Mouse (Mus musculus) ZHBTc4 (cell line): ENCODE results near the gene Pam.

Experiments used
- DNase-seq: peaks from one replicate; pipeline ENCODE4 v3.0.0-alpha.2; 2011; ENCODE audit warnings: low read depth, low spot score

The Pam gene

GRCm38 (mm10) chr1:98080431-98080830 is 15.0 kb downstream of the Pam start:
- DNase-seq, result no peak

DNA sequence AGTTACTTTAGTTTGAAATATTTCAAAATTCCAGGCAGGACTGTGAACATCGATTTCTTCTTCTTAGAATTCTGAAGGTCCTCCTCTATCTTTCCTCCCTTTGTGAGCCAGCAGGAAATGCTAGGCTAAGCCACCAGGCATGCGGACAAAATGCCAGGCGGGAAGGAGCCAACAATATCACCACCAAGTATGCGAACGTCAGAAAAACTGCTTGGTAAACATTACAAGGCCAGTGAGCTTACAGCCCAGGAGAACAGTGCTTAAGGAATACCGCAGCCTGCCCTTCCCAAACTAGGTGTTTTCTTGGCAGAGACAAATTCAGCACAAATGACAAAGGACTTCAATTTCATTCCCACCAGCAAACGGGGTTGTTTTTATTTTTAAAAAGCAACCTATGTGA is 15.8 kb downstream of the Pam start:
- no peak for DNase-seq

DNA sequence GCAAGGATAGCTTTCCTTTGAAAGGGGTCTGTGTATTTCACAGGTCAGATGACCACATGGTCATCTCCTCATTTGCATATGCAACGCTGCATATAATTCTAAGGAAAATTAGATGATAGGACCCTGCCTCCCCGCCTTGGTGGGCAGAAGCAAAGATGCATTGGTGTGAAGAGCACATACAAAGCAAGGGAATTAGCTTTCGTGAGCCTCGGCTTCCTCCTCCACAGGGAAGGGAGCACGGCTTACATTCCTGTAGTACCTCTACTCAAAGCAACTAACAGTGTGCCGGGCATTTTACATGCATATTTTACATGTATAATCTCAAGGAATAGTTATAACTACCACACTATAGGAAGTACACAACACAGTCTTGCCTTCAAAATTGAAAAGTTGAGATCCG is 16.7 kb downstream of the Pam start:
- DNase-seq, result no peak

DNA sequence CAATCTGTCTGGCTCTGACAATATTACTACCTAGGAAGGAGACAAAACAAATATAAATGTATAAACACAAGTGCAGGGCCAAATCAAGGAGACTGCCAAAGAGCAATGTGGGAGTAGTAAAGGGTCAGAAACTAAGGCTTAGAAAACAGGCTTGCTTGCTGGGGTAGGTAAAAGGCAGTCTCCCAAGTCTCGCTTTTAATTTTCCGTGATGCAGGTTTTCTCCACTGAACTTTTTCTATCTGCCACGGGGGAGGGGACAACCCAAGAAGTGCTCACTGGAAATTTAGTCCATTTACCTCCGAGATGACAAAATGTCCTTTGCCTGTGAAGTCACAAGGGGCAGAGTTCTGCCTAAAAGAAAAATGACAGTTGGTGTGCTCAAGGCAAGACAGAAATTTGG is 21.6 kb downstream of the Pam start:
- DNase-seq, result no peak

DNA sequence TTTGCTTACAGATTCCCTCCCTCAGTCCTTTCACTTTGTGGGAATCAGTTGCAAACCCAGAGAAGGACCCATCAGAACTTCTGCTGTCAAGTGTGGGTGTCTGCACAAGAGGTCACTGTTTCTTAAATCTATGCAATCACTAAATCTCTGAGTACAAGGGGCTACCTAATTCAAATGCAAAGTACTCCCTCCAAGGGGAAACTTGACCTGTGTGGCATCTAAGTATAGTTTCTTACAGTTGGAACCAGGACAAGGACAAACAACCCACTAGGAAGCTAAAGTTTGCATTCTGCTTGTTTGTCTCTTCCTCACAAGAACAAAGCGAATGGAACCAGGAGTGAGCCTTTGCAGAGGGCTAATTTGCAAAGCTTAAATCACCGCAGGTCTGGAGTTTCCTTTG is 22.3 kb downstream of the Pam start:
- peak; percentile 69 for DNase-seq

DNA sequence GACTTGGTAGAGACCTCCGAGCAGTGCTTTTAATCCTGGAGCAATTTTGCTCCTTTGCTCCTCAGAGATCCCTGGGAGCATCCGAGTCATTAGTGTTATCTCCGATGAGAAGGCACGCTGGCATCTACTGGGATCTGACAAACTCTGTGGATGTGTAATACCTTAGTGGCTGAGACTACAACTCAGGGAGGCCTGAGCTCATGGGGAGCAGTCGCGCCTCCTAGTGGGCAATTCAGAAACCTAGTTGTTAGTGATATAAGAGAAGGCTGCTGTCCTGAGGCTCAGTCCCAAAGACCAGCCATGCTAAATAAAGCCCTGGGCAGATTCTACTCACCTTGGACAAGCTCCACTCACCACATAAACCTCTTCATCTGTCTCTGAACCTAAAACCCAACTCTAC is 23.4 kb downstream of the Pam start:
- DNase-seq, result peak; percentile 84

DNA sequence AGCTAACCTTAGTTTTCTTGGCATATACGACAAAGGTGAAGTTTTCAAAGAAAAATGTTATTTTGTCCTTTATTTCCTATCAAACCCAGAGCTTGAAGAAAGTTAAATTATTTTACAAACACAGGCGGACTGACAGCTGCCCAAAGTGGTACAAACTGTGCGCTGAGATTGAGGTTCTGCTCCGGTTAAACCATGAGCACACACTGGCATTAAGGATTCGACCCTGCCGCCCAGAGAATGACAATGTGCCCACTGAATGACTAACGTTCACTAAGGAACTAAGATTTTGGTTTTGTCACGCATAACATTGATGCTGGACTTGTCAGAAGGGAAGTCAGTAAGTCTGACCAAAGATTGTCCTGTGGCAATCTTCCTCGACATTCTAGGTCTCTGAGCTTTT is 24.0 kb downstream of the Pam start:
- no peak for DNase-seq

DNA sequence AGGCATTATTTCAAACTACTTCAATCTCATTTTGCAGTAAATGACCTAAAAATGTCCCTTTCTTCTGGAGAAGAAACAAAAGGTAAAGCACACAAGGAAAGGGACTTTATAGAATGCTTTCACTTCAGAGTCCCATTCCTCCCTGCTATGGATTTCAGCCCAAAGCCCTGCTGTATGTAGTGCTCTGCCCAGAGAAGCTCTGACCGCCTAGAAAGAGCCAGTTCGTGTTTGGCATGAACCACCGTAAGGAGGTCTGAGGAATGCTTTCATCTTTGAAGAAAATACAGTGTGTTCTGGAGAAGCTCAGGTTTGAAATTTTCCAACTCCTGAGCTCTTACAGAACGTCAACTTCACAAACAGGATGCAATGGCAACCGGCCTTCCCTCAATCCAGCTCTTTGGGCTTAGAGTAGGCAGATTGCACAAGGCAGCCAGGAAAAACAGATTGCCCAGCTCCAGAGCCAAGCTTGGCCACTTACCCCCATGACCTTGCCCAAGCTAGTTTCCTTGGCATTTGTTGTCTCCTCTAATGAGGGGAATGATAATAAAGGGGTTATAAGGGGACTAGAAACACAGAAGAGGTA is 24.6 kb downstream of the Pam start:
- no peak for DNase-seq

GRCm38 (mm10) chr1:98068177-98068576 is 27.3 kb downstream of the Pam start:
- DNase-seq, result no peak

DNA sequence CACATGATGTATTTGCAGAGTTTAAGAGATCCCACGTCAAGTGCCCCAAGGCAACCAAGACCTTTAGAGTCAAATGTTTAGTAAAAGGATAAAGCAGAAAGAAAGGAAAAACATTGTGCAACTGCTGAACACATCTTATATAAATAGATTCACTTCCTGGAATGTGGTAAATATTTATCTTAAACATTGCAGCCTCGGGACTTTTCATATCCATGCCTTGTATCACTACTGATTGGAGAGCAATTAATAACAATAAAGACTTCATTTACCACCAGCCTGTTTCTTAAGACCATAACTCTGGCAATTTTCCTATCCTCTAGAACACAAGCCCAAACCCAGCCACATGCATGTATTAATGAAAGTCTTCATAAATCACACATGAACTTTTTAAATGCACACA is 33.4 kb downstream of the Pam start:
- no peak for DNase-seq

DNA sequence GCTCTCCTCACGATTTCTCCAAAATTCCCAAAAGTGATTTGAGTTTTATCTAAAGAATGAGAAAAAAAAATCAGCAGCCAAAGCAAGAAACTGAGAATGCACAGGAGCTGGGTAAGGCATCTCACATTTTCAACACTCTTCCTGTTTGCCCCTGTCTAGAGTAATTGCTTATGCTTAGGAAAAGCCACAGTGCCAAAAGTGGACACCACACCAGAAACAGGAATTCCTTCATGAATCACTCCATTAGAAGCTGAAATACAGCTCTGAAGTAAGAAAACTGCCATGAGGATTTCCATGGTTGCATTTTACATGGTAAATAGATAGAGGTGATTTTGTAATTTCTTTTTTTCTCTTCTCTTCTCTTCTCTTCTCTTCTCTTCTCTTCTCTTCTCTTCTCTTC is 36.0 kb downstream of the Pam start:
- no peak for DNase-seq

DNA sequence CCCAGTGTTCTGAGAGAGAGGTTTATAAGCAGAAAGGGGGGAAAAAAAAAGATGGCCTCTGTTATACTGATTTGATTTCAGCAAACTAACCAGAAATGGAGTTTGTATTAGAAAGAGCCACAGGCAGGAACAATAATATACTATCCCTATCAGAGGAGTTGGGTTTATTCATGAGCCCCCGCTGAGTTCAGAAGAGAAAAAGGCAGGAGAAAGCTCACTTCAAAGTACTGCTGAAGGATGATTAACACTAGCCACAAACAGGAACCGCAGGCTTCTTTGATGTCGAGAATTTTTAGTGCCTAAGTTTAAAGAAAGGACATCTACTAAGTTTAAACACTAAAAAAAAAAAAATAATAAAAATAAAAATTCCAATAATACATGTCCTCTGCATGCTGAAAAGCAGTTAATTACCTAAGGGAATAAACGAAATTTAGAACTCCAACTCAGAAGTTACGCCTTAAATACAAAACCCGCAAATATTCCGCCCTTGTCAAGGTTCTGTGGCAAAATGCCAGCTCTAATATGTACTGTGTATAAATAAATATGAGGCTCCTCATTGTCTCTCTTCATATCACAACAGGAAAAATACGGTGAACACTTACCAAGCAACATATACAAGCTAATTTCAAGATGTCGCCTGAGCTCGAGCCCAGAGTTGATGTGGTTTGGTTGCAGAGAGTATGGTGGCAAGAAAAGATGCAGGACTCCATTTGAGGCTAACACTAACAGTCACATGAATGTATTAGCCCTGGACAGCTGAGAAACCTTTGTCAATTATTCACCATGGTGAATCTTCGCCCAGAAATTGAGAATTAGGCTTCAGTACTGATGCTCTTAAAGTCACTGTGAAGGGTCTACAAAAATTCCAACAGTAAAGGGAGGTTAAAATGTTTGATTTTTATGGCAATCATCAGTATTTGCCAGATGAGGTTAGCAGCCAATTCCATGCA is 38.2 kb downstream of the Pam start:
- no peak for DNase-seq

- no peak for DNase-seq
Observed at GRCm38 (mm10) chr1:98056277-98056676, 39.2 kb downstream of the Pam start.

GRCm38 (mm10) chr1:98055591-98055990 is 39.9 kb downstream of the Pam start:
- DNase-seq, result no peak

DNA sequence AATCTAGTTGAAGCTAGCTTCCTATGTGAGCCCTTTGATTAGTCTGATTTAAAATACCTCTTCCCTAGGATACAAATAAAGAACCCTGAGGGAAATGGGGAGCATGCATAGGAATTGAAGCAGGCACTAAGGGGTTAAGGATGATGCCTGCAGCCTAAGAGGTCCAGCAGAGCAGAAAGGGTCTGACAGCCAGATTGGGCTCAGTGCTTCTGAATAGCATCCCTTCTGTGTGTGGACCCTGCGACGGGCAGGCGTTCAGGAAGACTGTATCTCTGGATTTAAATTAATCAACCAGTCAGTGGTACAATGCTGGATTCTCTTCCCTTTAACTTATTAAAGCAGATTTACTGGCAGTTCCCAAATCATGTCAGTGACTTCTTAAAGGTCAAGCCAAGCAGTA is 41.5 kb downstream of the Pam start:
- DNase-seq, result no peak

- DNase-seq, result no peak
Observed at GRCm38 (mm10) chr1:98053447-98053846, 42.0 kb downstream of the Pam start.

DNA sequence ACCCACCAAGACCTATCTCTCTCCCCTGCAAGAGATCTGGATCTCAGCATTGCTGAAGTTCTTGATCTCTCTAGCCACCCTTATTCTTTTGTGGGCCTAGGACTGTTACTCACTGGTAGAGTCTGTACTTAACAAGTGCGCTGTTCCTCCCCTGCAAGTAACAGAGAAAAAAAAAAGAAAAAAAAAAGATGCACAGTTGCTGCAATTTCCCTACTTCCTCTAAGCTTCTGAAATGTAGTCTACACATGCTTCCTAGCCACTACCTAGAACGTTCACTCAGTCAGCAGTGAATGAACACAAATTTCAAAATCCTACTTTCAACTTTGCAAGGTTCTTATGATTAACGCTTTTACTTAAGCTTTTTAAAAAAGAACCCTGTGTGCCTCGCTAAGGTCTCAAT is 42.7 kb downstream of the Pam start:
- no peak for DNase-seq

- no peak for DNase-seq
Observed at GRCm38 (mm10) chr1:98051039-98051438, 44.4 kb downstream of the Pam start.

DNA sequence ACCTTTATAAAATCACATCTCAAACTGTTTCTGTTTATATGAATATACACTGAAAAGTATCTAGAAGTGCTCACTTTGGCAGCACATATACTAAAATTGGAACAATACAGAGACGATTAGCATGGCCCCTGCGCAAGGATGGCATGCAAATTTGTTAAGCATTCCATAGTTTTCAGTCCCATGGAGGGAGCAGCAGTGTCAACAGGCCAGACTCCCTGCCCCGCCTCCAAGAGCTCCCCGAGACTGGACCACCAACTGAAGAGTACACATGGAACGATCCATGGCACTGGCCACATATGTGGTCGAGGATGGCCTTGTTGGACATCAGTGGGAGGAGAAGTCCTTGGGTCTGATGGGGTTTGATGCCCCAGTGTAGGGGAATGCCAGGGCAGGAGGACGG is 45.7 kb downstream of the Pam start:
- no peak for DNase-seq

DNA sequence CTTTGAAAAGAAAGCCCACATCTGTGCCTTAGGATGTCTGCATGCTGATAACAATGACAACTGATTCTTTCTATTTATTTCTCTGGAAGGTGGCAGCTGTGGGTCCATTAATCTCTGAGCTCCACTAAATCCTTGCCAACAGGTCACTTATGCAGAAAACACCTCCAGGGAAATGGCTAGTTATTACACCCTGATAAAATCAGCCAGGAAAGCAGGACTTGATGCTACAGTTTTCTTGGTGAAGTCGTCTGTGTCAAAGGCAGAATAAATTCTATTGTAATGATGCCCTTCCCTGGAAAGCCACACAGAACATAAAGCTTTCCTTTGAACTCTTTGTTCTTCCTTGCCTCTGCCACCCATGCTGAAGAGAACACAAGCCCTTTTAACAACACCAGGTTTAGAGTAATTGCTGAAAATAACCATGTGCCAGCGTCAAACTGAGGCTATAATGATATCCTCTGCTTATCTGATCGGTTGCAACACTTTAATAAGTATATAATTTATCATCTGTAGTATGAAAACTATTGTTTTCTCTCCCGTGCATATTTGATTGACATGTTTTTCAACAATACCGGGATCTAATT is 47.1 kb downstream of the Pam start:
- DNase-seq, result no peak

- DNase-seq, result no peak
Observed at GRCm38 (mm10) chr1:98047284-98048217, 47.9 kb downstream of the Pam start.

DNA sequence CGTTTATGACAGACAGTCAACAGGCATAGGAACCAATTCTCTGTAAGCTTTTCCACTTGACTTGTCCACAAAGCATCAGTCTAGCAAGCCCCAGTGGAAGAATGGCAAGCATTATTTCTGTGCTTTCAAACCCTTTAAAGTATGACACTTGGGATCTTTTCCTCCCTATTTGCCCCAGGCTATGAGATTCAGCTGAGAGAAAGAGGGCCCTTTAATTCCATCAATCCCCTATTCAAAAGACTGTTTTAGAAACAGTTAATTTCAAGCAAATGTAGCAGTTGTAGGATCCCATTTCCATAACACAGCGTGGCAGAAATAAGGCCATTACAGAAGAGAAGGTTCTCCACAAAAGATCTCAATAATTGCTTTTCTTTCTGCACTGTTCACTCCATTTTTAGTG is 53.0 kb downstream of the Pam start:
- DNase-seq, result no peak
